Mouse (Mus musculus) liver, adult 2 months (tissue): ENCODE data around the gene Bicra. TPM values are rescaled to one million over a fixed set of nuclear protein-coding genes. Genes with fewer than 3 reads are reported as not detected.

ENCODE experiments used
- DNase-seq: peaks from one replicate; pipeline ENCODE4 v3.0.0-alpha.2; 2011; ENCODE audit warnings: low read depth, low spot score; ENCODE audit errors: extremely low read depth
- H3K27ac ChIP-seq: fragments of 200-500 bp; replicated peaks from 2 replicates; pipeline ENCODE4 v1.5.1; 2012; ENCODE audit warnings: low read depth, mild to moderate bottlenecking, control low read depth, inconsistent platforms, low read length; ENCODE audit not compliant: insufficient read depth
- H3K27me3 ChIP-seq: fragments of 200-500 bp; 2 replicates; pipeline ENCODE4 v1.6.1; 2012; ENCODE audit warnings: mild to moderate bottlenecking, moderate library complexity, low read length, inconsistent platforms; ENCODE audit not compliant: control insufficient read depth, insufficient read depth
- H3K36me3 ChIP-seq: fragments of 200-500 bp; 2 replicates; pipeline ENCODE4 v1.6.1; 2012; ENCODE audit warnings: low read length, inconsistent platforms; ENCODE audit not compliant: control insufficient read depth, insufficient read depth
- H3K4me1 ChIP-seq: fragments of 200-500 bp; 2 replicates; pipeline ENCODE4 v1.6.1; 2011; ENCODE audit warnings: low read length; ENCODE audit not compliant: control insufficient read depth, insufficient read depth
- H3K4me3 ChIP-seq: fragments of 200-500 bp; 2 replicates; pipeline ENCODE4 v1.5.1; 2011; ENCODE audit warnings: low read depth, mild to moderate bottlenecking, control low read depth, low read length, moderate library complexity; ENCODE audit not compliant: insufficient read depth
- H3K79me2 ChIP-seq: fragments of 200-500 bp; 2 replicates; pipeline ENCODE4 v1.6.1; 2012; ENCODE audit warnings: inconsistent platforms, mild to moderate bottlenecking, low read length, moderate library complexity; ENCODE audit not compliant: control insufficient read depth, insufficient read depth
- H3K9ac ChIP-seq: fragments of 200-500 bp; 2 replicates; pipeline ENCODE4 v1.6.1; 2012; ENCODE audit warnings: low read depth, mild to moderate bottlenecking, control low read depth, inconsistent platforms, low read length
- CTCF ChIP-seq: fragments of 200-500 bp; IDR thresholded peaks from 2 replicates; pipeline ENCODE4 v1.5.1; 2011; ENCODE audit warnings: low read depth, low read length, control low read depth
- POLR2A ChIP-seq: fragments of 200-500 bp; IDR thresholded peaks from 2 replicates; pipeline ENCODE4 v1.6.1; 2011; ENCODE audit warnings: low read length, control low read depth; ENCODE audit not compliant: insufficient read depth; ENCODE audit errors: extremely low read depth
- WGBS: fragments of 180-500 bp; shearing (Covaris S2); methylation state at CpG from one replicate; pipeline ENCODE4 v1.1.7; 2018; 5-methylcytosine and 5-hydroxymethylcytosine counted together
- polyA plus RNA-seq: library from polyadenylated mRNA; depleted of rRNA; stranded (reverse); fragments of >200 nt; gene quantifications from 2 replicates; pipeline ENCODE4 v1.2.3, GENCODE M21; 2012; rRNA removed
- total RNA-seq: library from RNA; depleted of rRNA; stranded (reverse); fragments of >200 nt; gene quantifications from 2 replicates; pipeline ENCODE4 v1.2.3, GENCODE M21; 2014; rRNA removed

Gene Bicra
- total and polyA plus RNA-seq, 2 experiments = 0.55 to 4.6 TPM

DNA sequence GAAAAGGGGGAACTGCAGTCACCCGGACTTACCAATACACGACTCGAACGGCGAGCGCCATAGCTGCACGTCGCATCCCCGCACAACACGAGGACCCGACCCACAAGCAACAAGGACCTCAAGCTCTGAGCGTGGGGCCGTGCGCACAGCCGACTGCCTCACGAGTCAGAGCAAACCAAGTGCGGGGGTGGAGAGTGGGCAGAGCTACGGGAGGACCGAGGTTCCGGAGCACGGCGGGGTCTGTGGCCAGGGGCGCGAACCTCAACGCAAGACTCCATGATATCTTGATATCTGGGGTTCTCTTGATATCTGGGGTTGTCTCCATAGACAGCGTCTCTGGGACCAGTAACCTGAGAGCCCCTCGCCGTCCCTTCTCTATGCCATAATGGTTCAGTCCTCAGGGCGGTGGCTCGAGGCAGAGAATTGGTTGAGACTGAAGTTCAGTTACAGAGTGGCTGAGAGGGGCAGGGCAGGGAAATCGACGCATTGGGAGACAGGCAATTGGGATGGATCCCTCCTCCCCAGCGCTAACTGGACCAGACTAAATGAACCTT, 125.4 kb downstream of the Bicra start, which contains the start of gene Selenow:
Gene Selenow, minus strand, starts transcription at position 183 of the 554 bp plus-strand sequence.
- peak; percentile 82 for DNase-seq
- Histone ChIP-seq H3K4me3 (peak within 1 kb of the TSS; percentile 80), H3K36me3 (no peaks in the 10 kb centered on the region), H3K9ac (peak within 1 kb of the TSS; percentile 87), H3K4me1 (peaks cover 10% of the 10 kb centered on the region), H3K27ac (peak within 1 kb of the TSS; percentile 88), H3K79me2 (peaks cover 7% of the 10 kb centered on the region; the same call in 1 of the 2 replicates), H3K27me3 (no peaks in the 10 kb centered on the region)
- WGBS = under 1% methylated on average over 33 of the region's 33 CpGs
- TF ChIP-seq POLR2A (peak; percentile 94), CTCF (no peak)

DNA sequence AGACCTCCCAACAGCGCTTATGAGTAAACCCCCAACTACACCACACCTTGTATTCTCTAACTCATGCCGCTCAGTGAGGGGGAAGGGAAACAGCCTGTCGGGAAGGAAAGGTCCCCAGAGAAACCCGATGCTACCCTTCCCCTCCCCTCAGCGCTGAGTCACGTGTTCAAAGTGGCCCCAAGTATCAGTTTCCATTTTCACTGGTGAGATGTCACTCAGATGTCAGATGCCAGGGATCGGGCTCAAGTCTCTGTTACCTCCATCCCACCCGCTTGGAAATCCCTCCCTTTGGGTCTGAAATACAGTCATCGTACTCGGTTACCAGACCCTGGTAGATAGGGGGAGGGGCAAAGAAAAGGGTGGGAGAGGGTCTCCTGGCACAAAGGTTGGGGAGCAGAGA, 125.9 kb downstream of the Bicra start:
- peak; percentile 26 for DNase-seq
- TF ChIP-seq CTCF = no peak
- TF ChIP-seq POLR2A = no peak
- peak overlapping the region; percentile 88 for H3K27ac ChIP-seq
- H3K79me2 ChIP-seq = peaks cover 7% of the 10 kb centered on the region; the same call in 1 of the 2 replicates
- H3K4me3 ChIP-seq = peak overlapping the region; percentile 80
- H3K36me3 ChIP-seq = no peaks in the 10 kb centered on the region
- H3K9ac ChIP-seq = peak overlapping the region; percentile 87
- no peaks in the 10 kb centered on the region for H3K27me3 ChIP-seq
- H3K4me1 ChIP-seq = peaks cover 10% of the 10 kb centered on the region
- WGBS = under 1% methylated on average over 10 of the region's 10 CpGs

Other genes starting within 250 kb of the Bicra start
- not detected in 2 replicates for gene Obox6, start 208.2 kb downstream of the Bicra start, total RNA-seq
- not detected in 2 replicates for gene Obox6, start 208.2 kb downstream of the Bicra start, polyA plus RNA-seq
- gene Crx, start 168.0 kb downstream of the Bicra start, total RNA-seq = not detected in 2 replicates
- not detected in 2 replicates for gene Crx, start 168.0 kb downstream of the Bicra start, polyA plus RNA-seq
- gene Crxos, start 165.3 kb downstream of the Bicra start, total RNA-seq = not detected in 2 replicates
- gene Crxos, start 165.3 kb downstream of the Bicra start, polyA plus RNA-seq = not detected in 2 replicates
- 67.9 and 68.1 TPM in 2 replicates for gene Selenow, start 125.5 kb downstream of the Bicra start, total RNA-seq
- 250 and 292 TPM in 2 replicates for gene Selenow, start 125.5 kb downstream of the Bicra start, polyA plus RNA-seq
- gene Nop53, start 101.8 kb downstream of the Bicra start, total RNA-seq = 57.3 and 59.6 TPM in 2 replicates
- 65.2 and 69.5 TPM in 2 replicates for gene Nop53, start 101.8 kb downstream of the Bicra start, polyA plus RNA-seq
- gene Ehd2, start 80.4 kb downstream of the Bicra start, total RNA-seq = 1.0 and 1.4 TPM in 2 replicates
- gene Ehd2, start 80.4 kb downstream of the Bicra start, polyA plus RNA-seq = 1.6 and 1.7 TPM in 2 replicates
- gene Zfp541, start 13.9 kb upstream of the Bicra start, total RNA-seq = not detected in 2 replicates
- gene Zfp541, start 13.9 kb upstream of the Bicra start, polyA plus RNA-seq = 0.02 TPM in 1 of 2 replicates, not detected in the other
- gene Napa, start 50.5 kb upstream of the Bicra start, total RNA-seq = 47.4 and 58.7 TPM in 2 replicates
- gene Napa, start 50.5 kb upstream of the Bicra start, polyA plus RNA-seq = 101 and 146 TPM in 2 replicates
- 18.0 and 19.9 TPM in 2 replicates for gene Kptn, start 72.0 kb upstream of the Bicra start, total RNA-seq
- 23.1 and 25.7 TPM in 2 replicates for gene Kptn, start 72.0 kb upstream of the Bicra start, polyA plus RNA-seq
- 0.07 TPM in 1 of 2 replicates, not detected in the other for gene Slc8a2, start 81.9 kb upstream of the Bicra start, total RNA-seq
- gene Slc8a2, start 81.9 kb upstream of the Bicra start, polyA plus RNA-seq = 0.06 TPM in 1 of 2 replicates, not detected in the other
- 0.46 and 0.94 TPM in 2 replicates for gene Meis3, start 127.2 kb upstream of the Bicra start, total RNA-seq
- gene Meis3, start 127.2 kb upstream of the Bicra start, polyA plus RNA-seq = 0.87 and 2.0 TPM in 2 replicates
- gene Dhx34, start 174.1 kb upstream of the Bicra start, total RNA-seq = 4.3 and 5.0 TPM in 2 replicates
- 10.5 and 12.5 TPM in 2 replicates for gene Dhx34, start 174.1 kb upstream of the Bicra start, polyA plus RNA-seq
- 0.83 and 1.1 TPM in 2 replicates for gene C5ar2, start 196.2 kb upstream of the Bicra start, total RNA-seq
- 0.92 and 1.4 TPM in 2 replicates for gene C5ar2, start 196.2 kb upstream of the Bicra start, polyA plus RNA-seq
- 0.46 and 0.47 TPM in 2 replicates for gene C5ar1, start 211.6 kb upstream of the Bicra start, total RNA-seq
- 0.88 and 1.3 TPM in 2 replicates for gene C5ar1, start 211.6 kb upstream of the Bicra start, polyA plus RNA-seq
- gene Inafm1, start 225.7 kb upstream of the Bicra start, total RNA-seq = 1.9 and 2.8 TPM in 2 replicates
- gene Inafm1, start 225.7 kb upstream of the Bicra start, polyA plus RNA-seq = 8.0 and 8.8 TPM in 2 replicates
- gene Ccdc9, start 238.9 kb upstream of the Bicra start, total RNA-seq = 14.4 and 20.7 TPM in 2 replicates
- 10.7 and 16.2 TPM in 2 replicates for gene Ccdc9, start 238.9 kb upstream of the Bicra start, polyA plus RNA-seq